Mouse (Mus musculus): ENCODE measurements around the gene Aknad1. TPM values are rescaled to one million over a fixed set of nuclear protein-coding genes. Genes with fewer than 3 reads are reported as not detected.

The Aknad1 gene
- polyA plus RNA-seq, 1 experiment = 2.9 TPM

GRCm38 (mm10) chr3:108702789-108703188 is 36.7 kb upstream of the Aknad1 start:
- no peak overlapping the region for H3K4me3 ChIP-seq
- H3K27me3 ChIP-seq (ENCODE audit: control insufficient read depth, insufficient read depth, insufficient read length) = no peaks in the 10 kb centered on the region
- peaks cover 16% of the 10 kb centered on the region for H3K36me3 ChIP-seq (ENCODE audit: control insufficient read depth, insufficient read depth)
- TF ChIP-seq TCF12 (IDR thresholded peaks at IDR 0.05; ENCODE audit: insufficient read depth, poor library complexity, severe bottlenecking) = no peak
- TF ChIP-seq TCF3 (IDR thresholded peaks at IDR 0.05; ENCODE audit: insufficient read length, low read depth) = no peak
- no peak overlapping the region for H3K4me2 ChIP-seq (ENCODE audit: low read depth)
- H3K79me2 ChIP-seq (ENCODE audit: control insufficient read depth, insufficient read depth) = peaks cover 17% of the 10 kb centered on the region
- H3ac ChIP-seq (ENCODE audit: control insufficient read depth, insufficient read length) = no peak overlapping the region

DNA sequence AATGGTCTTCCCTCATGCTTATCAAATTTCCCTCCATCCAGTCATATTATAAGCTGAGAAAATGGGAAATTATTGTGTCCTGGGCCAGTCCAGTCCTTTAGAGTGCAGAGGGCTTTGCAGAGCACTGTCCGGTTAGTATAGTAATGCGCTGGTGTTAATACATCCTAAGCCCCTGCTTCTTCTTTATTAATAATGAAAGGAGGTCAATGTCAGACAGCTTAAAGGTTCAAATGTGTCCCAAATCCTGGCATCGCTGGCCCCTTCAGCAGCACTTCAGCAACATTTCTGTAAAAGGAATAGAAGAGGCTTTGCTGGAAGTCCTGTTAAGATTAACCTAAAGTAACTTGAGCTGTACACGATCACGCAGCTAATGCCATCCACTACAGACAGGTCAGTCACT is 28.2 kb upstream of the Aknad1 start:
- H3K4me2 ChIP-seq (ENCODE audit: low read depth) = no peak overlapping the region
- H3K27me3 ChIP-seq (ENCODE audit: control insufficient read depth, insufficient read depth, insufficient read length) = no peaks in the 10 kb centered on the region
- H3K36me3 ChIP-seq (ENCODE audit: control insufficient read depth, insufficient read depth) = no peaks in the 10 kb centered on the region
- peaks cover 63% of the 10 kb centered on the region for H3K79me2 ChIP-seq (ENCODE audit: control insufficient read depth, insufficient read depth)
- no peak overlapping the region for H3ac ChIP-seq (ENCODE audit: control insufficient read depth, insufficient read length)
- H3K4me3 ChIP-seq = no peak overlapping the region
- TF ChIP-seq POLR2AphosphoS2 (IDR thresholded peaks at IDR 0.05; ENCODE audit: insufficient read length, low read depth) (no peak), CEBPB (IDR thresholded peaks at IDR 0.05; ENCODE audit: insufficient read depth, poor library complexity, severe bottlenecking) (no peak), TCF3 (IDR thresholded peaks at IDR 0.05; ENCODE audit: insufficient read length, low read depth) (no peak), USF1 (IDR thresholded peaks at IDR 0.05; ENCODE audit: low read depth) (no peak), MYOG (IDR thresholded peaks at IDR 0.05; ENCODE audit: control insufficient read depth in 1 of 3, insufficient read depth in 1 of 3, insufficient read length in 2 of 3, low read depth in 2 of 3) (no peak), E2F4 (IDR thresholded peaks at IDR 0.05; ENCODE audit: insufficient read depth) (no peak), MYOD1 (IDR thresholded peaks at IDR 0.05; ENCODE audit: control insufficient read depth in 1 of 3, insufficient read length in 2 of 3, low read depth in 2 of 3) (no peak), POLR2A (IDR thresholded peaks at IDR 0.05; ENCODE audit: insufficient read length, low read depth) (no peak), MAX (IDR thresholded peaks at IDR 0.05; ENCODE audit: low read depth) (no peak), TCF12 (IDR thresholded peaks at IDR 0.05; ENCODE audit: insufficient read depth, poor library complexity, severe bottlenecking) (no peak), SRF (IDR thresholded peaks at IDR 0.05; ENCODE audit: control insufficient read depth, insufficient read length, low read depth) (no peak), REST (IDR thresholded peaks at IDR 0.05; ENCODE audit: insufficient read depth, insufficient read length) (no peak)

- no peaks in the 10 kb centered on the region for H3K36me3 ChIP-seq (ENCODE audit: control insufficient read depth, insufficient read depth)
- H3K79me2 ChIP-seq (ENCODE audit: control insufficient read depth, insufficient read depth) = peaks cover 78% of the 10 kb centered on the region
- no peak overlapping the region for H3K4me2 ChIP-seq (ENCODE audit: low read depth)
- no peaks in the 10 kb centered on the region for H3K27me3 ChIP-seq (ENCODE audit: control insufficient read depth, insufficient read depth, insufficient read length)
- TF ChIP-seq USF1 (IDR thresholded peaks at IDR 0.05; ENCODE audit: low read depth) (no peak), MYOD1 (IDR thresholded peaks at IDR 0.05; ENCODE audit: control insufficient read depth in 1 of 3, insufficient read length in 2 of 3, low read depth in 2 of 3) (no peak), CEBPB (IDR thresholded peaks at IDR 0.05; ENCODE audit: insufficient read depth, poor library complexity, severe bottlenecking) (no peak), REST (IDR thresholded peaks at IDR 0.05; ENCODE audit: insufficient read depth, insufficient read length) (no peak), POLR2A (IDR thresholded peaks at IDR 0.05; ENCODE audit: insufficient read length, low read depth) (no peak), TCF12 (IDR thresholded peaks at IDR 0.05; ENCODE audit: insufficient read depth, poor library complexity, severe bottlenecking) (no peak), MYOG (IDR thresholded peaks at IDR 0.05; ENCODE audit: control insufficient read depth in 1 of 3, insufficient read depth in 1 of 3, insufficient read length in 2 of 3, low read depth in 2 of 3) (no peak), MAX (IDR thresholded peaks at IDR 0.05; ENCODE audit: low read depth) (no peak), TCF3 (IDR thresholded peaks at IDR 0.05; ENCODE audit: insufficient read length, low read depth) (no peak), SRF (IDR thresholded peaks at IDR 0.05; ENCODE audit: control insufficient read depth, insufficient read length, low read depth) (no peak), E2F4 (IDR thresholded peaks at IDR 0.05; ENCODE audit: insufficient read depth) (no peak), POLR2AphosphoS2 (IDR thresholded peaks at IDR 0.05; ENCODE audit: insufficient read length, low read depth) (no peak)
- H3ac ChIP-seq (ENCODE audit: control insufficient read depth, insufficient read length) = no peak overlapping the region
- no peak overlapping the region for H3K4me3 ChIP-seq
These were observed 26.3 kb upstream of the Aknad1 start for GRCm38 (mm10) chr3:108713065-108713675.

GRCm38 (mm10) chr3:108714837-108715236 is 24.6 kb upstream of the Aknad1 start:
- no peaks in the 10 kb centered on the region for H3K36me3 ChIP-seq (ENCODE audit: control insufficient read depth, insufficient read depth)
- H3ac ChIP-seq (ENCODE audit: control insufficient read depth, insufficient read length) = no peak overlapping the region
- peaks cover 87% of the 10 kb centered on the region for H3K79me2 ChIP-seq (ENCODE audit: control insufficient read depth, insufficient read depth)
- no peak overlapping the region for H3K4me2 ChIP-seq (ENCODE audit: low read depth)
- no peak overlapping the region for H3K4me3 ChIP-seq
- no peaks in the 10 kb centered on the region for H3K27me3 ChIP-seq (ENCODE audit: control insufficient read depth, insufficient read depth, insufficient read length)
- TF ChIP-seq POLR2AphosphoS2 (IDR thresholded peaks at IDR 0.05; ENCODE audit: insufficient read length, low read depth) = no peak
- no peak for TF ChIP-seq MYOD1 (IDR thresholded peaks at IDR 0.05; ENCODE audit: control insufficient read depth in 1 of 3, insufficient read length in 2 of 3, low read depth in 2 of 3)
- TF ChIP-seq USF1 (IDR thresholded peaks at IDR 0.05; ENCODE audit: low read depth) = no peak
- no peak for TF ChIP-seq CEBPB (IDR thresholded peaks at IDR 0.05; ENCODE audit: insufficient read depth, poor library complexity, severe bottlenecking)
- TF ChIP-seq TCF3 (IDR thresholded peaks at IDR 0.05; ENCODE audit: insufficient read length, low read depth) = no peak
- no peak for TF ChIP-seq MAX (IDR thresholded peaks at IDR 0.05; ENCODE audit: low read depth)
- no peak for TF ChIP-seq TCF12 (IDR thresholded peaks at IDR 0.05; ENCODE audit: insufficient read depth, poor library complexity, severe bottlenecking)
- no peak for TF ChIP-seq REST (IDR thresholded peaks at IDR 0.05; ENCODE audit: insufficient read depth, insufficient read length)

DNA sequence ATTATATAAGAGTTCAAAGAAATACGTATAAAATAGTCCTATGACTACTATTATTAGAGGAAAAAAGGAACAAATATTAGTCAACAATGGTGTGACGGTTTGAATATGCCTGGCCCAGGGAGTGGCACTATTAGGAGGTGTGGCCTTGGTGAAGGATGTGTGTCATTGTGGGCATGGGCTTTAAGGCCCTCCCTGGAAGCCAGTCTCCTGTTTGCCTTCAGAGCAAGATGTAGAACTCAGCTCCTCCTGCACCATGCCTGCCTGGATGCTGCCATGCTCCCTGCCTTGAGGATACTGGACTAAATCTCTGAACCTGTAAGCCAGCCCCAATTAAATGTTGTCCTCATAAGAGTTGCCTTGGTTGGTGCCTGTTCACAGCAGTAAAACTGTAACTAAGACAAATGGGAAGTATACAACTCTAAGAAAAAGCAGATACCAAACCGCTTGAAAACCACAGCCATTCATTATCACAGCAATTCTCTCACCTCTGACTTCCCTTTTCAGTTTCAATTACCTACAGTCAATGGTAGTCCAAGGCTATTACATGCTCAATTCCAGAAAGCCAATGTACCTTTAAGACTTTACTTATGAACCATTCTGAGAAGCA is 21.5 kb upstream of the Aknad1 start:
- Histone ChIP-seq H3K79me2 (ENCODE audit: control insufficient read depth, insufficient read depth) (peaks cover 83% of the 10 kb centered on the region), H3K4me2 (ENCODE audit: low read depth) (no peak overlapping the region), H3K36me3 (ENCODE audit: control insufficient read depth, insufficient read depth) (no peaks in the 10 kb centered on the region), H3ac (ENCODE audit: control insufficient read depth, insufficient read length) (no peak overlapping the region), H3K27me3 (ENCODE audit: control insufficient read depth, insufficient read depth, insufficient read length) (no peaks in the 10 kb centered on the region), H3K4me3 (no peak overlapping the region)
- TF ChIP-seq POLR2AphosphoS2 (IDR thresholded peaks at IDR 0.05; ENCODE audit: insufficient read length, low read depth) (no peak), POLR2A (IDR thresholded peaks at IDR 0.05; ENCODE audit: insufficient read length, low read depth) (no peak), MYOG (IDR thresholded peaks at IDR 0.05; ENCODE audit: control insufficient read depth in 1 of 3, insufficient read depth in 1 of 3, insufficient read length in 2 of 3, low read depth in 2 of 3) (no peak), TCF3 (IDR thresholded peaks at IDR 0.05; ENCODE audit: insufficient read length, low read depth) (no peak), SRF (IDR thresholded peaks at IDR 0.05; ENCODE audit: control insufficient read depth, insufficient read length, low read depth) (no peak), REST (IDR thresholded peaks at IDR 0.05; ENCODE audit: insufficient read depth, insufficient read length) (no peak), E2F4 (IDR thresholded peaks at IDR 0.05; ENCODE audit: insufficient read depth) (no peak), CEBPB (IDR thresholded peaks at IDR 0.05; ENCODE audit: insufficient read depth, poor library complexity, severe bottlenecking) (no peak), USF1 (IDR thresholded peaks at IDR 0.05; ENCODE audit: low read depth) (no peak), MAX (IDR thresholded peaks at IDR 0.05; ENCODE audit: low read depth) (no peak), MYOD1 (IDR thresholded peaks at IDR 0.05; ENCODE audit: control insufficient read depth in 1 of 3, insufficient read length in 2 of 3, low read depth in 2 of 3) (no peak), TCF12 (IDR thresholded peaks at IDR 0.05; ENCODE audit: insufficient read depth, poor library complexity, severe bottlenecking) (no peak)
